Comparison of ENCODE assay signal across 8 mouse cellular contexts in the genomic region with DNA sequence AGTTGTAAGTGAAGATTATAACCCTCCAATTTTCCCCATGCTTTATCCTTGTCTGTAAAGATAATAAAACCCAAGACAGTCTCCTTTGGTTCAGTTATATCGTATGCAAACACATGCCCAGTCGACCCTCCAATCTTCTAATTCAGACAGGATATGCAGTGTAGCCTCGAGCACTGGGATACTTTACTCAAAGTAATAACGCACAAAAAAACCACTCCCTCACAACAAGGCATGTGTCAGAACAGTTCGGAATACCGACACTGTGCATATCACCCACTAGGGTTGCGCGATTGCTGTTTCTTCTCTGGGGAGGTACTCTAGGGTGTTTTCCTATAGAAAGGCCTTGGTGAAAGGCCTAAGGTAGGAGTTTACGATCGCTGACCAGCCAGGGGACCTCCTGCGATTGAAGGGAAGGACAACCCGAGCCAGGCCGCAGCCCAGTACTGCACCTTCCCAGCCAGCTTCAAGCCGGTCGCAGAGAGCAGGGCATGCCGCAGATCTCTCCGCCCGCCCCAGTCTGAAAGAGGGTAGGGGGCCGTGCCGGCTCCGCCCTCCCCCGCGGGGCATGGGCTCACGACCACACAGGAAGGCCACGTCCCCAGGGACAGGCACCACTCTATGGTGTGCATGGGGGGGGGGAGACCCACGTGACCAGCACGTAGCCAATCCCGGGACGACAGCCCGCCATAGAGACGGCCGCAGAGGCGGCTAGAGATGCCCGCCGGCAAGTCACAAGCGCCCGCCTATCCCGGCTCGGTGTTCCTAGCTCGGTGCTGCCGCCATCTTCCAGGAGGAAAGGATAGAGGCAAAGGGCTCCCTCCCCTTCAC. TPM values are rescaled to one million over a fixed set of nuclear protein-coding genes. Genes with fewer than 3 reads are reported as not detected.
DNase-seq lines count a peak whose midpoint lies in the region; ATAC-seq and TF ChIP-seq lines count a peak whose summit lies in the region.

No protein-coding gene starts in this region.

- no peaks in the 10 kb centered on the region for H3K27me3 ChIP-seq in embryonic facial prominence, embryonic 13.5 days
- H3K27me3 ChIP-seq in kidney, adult 2 months (replicated peaks; ENCODE audit: control insufficient read depth, insufficient read depth, low read length): no peaks in the 10 kb centered on the region
- H3K27me3 ChIP-seq in limb, embryonic 12.5 days: no peaks in the 10 kb centered on the region
- H3K27me3 ChIP-seq in midbrain, embryonic 15.5 days (replicated peaks): no peaks in the 10 kb centered on the region

- peak; percentile 97 for ATAC-seq in embryonic facial prominence, embryonic 13.5 days (ENCODE audit: insufficient number of reproducible peaks, insufficient read depth, low FRiP score, low TSS enrichment, low read depth)
- ATAC-seq in limb, embryonic 12.5 days (ENCODE audit: insufficient number of reproducible peaks, insufficient read depth, low FRiP score, low TSS enrichment, low read depth): peak; percentile 98
- peak; percentile 97 for ATAC-seq in midbrain, embryonic 15.5 days (replicated peaks)

- H3K4me3 ChIP-seq in embryonic facial prominence, embryonic 13.5 days: peak overlapping the region; percentile 92
- H3K4me3 ChIP-seq in kidney, adult 2 months (ENCODE audit: insufficient read depth, low read depth, low read length): peak overlapping the region; percentile 64
- peak overlapping the region; percentile 87 for H3K4me3 ChIP-seq in limb, embryonic 12.5 days (replicated peaks)
- peak overlapping the region; percentile 64 for H3K4me3 ChIP-seq in midbrain, embryonic 15.5 days

- H3K9me3 ChIP-seq in embryonic facial prominence, embryonic 13.5 days: no peaks in the 10 kb centered on the region
- no peaks in the 10 kb centered on the region for H3K9me3 ChIP-seq in limb, embryonic 12.5 days
- no peaks in the 10 kb centered on the region for H3K9me3 ChIP-seq in midbrain, embryonic 15.5 days

- peaks cover 11% of the 10 kb centered on the region; the same call in 1 of the 2 replicates for H3K4me1 ChIP-seq in embryonic facial prominence, embryonic 13.5 days
- H3K4me1 ChIP-seq in kidney, adult 2 months (ENCODE audit: control insufficient read depth, insufficient read depth, low read length): no peaks in the 10 kb centered on the region
- peaks cover 10% of the 10 kb centered on the region for H3K4me1 ChIP-seq in limb, embryonic 12.5 days (replicated peaks)
- peaks cover 25% of the 10 kb centered on the region for H3K4me1 ChIP-seq in midbrain, embryonic 15.5 days

- peak overlapping the region; percentile 93 for H3K9ac ChIP-seq in embryonic facial prominence, embryonic 13.5 days
- H3K9ac ChIP-seq in limb, embryonic 12.5 days (replicated peaks): peak overlapping the region; percentile 78
- H3K9ac ChIP-seq in midbrain, embryonic 15.5 days: peak overlapping the region; percentile 78

- peak; percentile 55 for TF ChIP-seq POLR2A in kidney, adult 2 months (IDR thresholded peaks at IDR 0.05; ENCODE audit: low read depth, low read length)

- H3K36me3 ChIP-seq in embryonic facial prominence, embryonic 13.5 days: 0 out of 2 replicates have a peak, but pooled peaks cover 3% of the 10 kb centered on the region
- H3K36me3 ChIP-seq in kidney, adult 2 months (ENCODE audit: control insufficient read depth, insufficient read depth, low read length): no peaks in the 10 kb centered on the region
- H3K36me3 ChIP-seq in limb, embryonic 12.5 days: no peaks in the 10 kb centered on the region
- no peaks in the 10 kb centered on the region for H3K36me3 ChIP-seq in midbrain, embryonic 15.5 days (replicated peaks)

- peak overlapping the region; percentile 56 for H3K4me2 ChIP-seq in embryonic facial prominence, embryonic 13.5 days
- peak overlapping the region; percentile 70 for H3K4me2 ChIP-seq in limb, embryonic 12.5 days
- H3K4me2 ChIP-seq in midbrain, embryonic 15.5 days: peak overlapping the region; percentile 57

- peak overlapping the region; percentile 96 for H3K27ac ChIP-seq in embryonic facial prominence, embryonic 13.5 days
- peak overlapping the region; percentile 97 for H3K27ac ChIP-seq in kidney, adult 2 months (ENCODE audit: insufficient read depth, low read depth, low read length)
- H3K27ac ChIP-seq in limb, embryonic 12.5 days: peak overlapping the region; percentile 94
- H3K27ac ChIP-seq in midbrain, embryonic 15.5 days: peak overlapping the region; percentile 96

- peak; percentile 97 for DNase-seq in 3134 (ENCODE audit: extremely low read depth, insufficient read length, low spot score)
- DNase-seq in adrenal gland, postnatal 36 days: peak; percentile 98
- DNase-seq in heart, adult 18-20 months: peak; percentile 97 to 99
- DNase-seq in kidney, adult 2 months: peak; percentile 99
- peak; percentile 96 to 97 for DNase-seq in spleen, postnatal 10 days (ENCODE audit: low spot score in 2 of 2)

- under 1% methylated on average over 37 of the region's 41 CpGs for WGBS in embryonic facial prominence, embryonic 13.5 days
- WGBS in kidney, adult 2 months: under 1% methylated on average over 41 of the region's 41 CpGs
- WGBS in limb, embryonic 12.5 days: under 1% methylated on average over 39 of the region's 41 CpGs
- WGBS in midbrain, embryonic 15.5 days: under 1% methylated on average over 41 of the region's 41 CpGs

- TF ChIP-seq CTCF in kidney, adult 2 months (conservative IDR thresholded peaks at IDR 0.05; ENCODE audit: insufficient read depth, insufficient read length, low read depth, low read length): peak; percentile 44; the same call in 1 of the 2 replicates

RNA-seq across cellular contexts. Expression of gene Hdlbp, which starts 0.6 kb away (rescaled TPM):
- 100 to 1,000 TPM; 374 to 400 TPM for total RNA-seq in adrenal gland, postnatal 36 days (2021)
- polyA plus RNA-seq in embryonic facial prominence, embryonic 13.5 days (2015; fragmentation: Nextera tagmentation; extraction: Ambion mirVana): 179 and 184 TPM in 2 replicates
- 100 to 1,000 TPM; 521 to 556 TPM for total RNA-seq in heart, adult 18-20 months (2021)
- 95.0 and 97.8 TPM in 2 replicates for polyA plus RNA-seq in kidney, adult 2 months (2012; rRNA removed)
- 135 and 140 TPM in 2 replicates for polyA plus RNA-seq in limb, embryonic 12.5 days (2016; fragmentation: Nextera tagmentation; extraction: Ambion mirVana)
- 70.9 and 71.1 TPM in 2 replicates for polyA plus RNA-seq in midbrain, embryonic 15.5 days (2015; fragmentation: Nextera tagmentation; extraction: Ambion mirVana)

RNA-seq across cellular contexts. Expression of gene Farp2, which starts 33.9 kb away (rescaled TPM):
- total RNA-seq in adrenal gland, postnatal 36 days (2021): 10 to 100 TPM; 19.1 to 23.5 TPM
- polyA plus RNA-seq in embryonic facial prominence, embryonic 13.5 days (2015; fragmentation: Nextera tagmentation; extraction: Ambion mirVana): 10.5 and 10.9 TPM in 2 replicates
- 10 to 100 TPM; 21.5 to 22.0 TPM for total RNA-seq in heart, adult 18-20 months (2021)
- 10.4 and 12.5 TPM in 2 replicates for polyA plus RNA-seq in kidney, adult 2 months (2012; rRNA removed)
- polyA plus RNA-seq in limb, embryonic 12.5 days (2016; fragmentation: Nextera tagmentation; extraction: Ambion mirVana): 5.9 and 8.3 TPM in 2 replicates
- 4.6 and 5.0 TPM in 2 replicates for polyA plus RNA-seq in midbrain, embryonic 15.5 days (2015; fragmentation: Nextera tagmentation; extraction: Ambion mirVana)

Comparison
In these comparisons a context has a peak if more than half of its experiments do, and no peak if none do; other contexts are left out.
1. Peak in every context shown above with its lines: DNase-seq, ATAC-seq, H3K4me3 ChIP-seq and H3K27ac ChIP-seq.